Mouse (Mus musculus) neural tube, embryonic 10.5 days (tissue): ENCODE results near the gene Ndrg3.
A peak's percentile ranks its signal among the peaks of the same experiment; 100 is the strongest.

Source experiments
- DNase-seq: peaks from one replicate; pipeline ENCODE4 v3.0.0-alpha.2; 2017; ENCODE audit warnings: low spot score; ENCODE audit errors: extremely low spot score

Gene Ndrg3

GRCm38 (mm10) chr2:156991470-156992319, at the start of gene Ndrg3:
TSS of gene Ndrg3 (minus strand) at chr2:156992056.
- peak; percentile 95 for DNase-seq

DNA sequence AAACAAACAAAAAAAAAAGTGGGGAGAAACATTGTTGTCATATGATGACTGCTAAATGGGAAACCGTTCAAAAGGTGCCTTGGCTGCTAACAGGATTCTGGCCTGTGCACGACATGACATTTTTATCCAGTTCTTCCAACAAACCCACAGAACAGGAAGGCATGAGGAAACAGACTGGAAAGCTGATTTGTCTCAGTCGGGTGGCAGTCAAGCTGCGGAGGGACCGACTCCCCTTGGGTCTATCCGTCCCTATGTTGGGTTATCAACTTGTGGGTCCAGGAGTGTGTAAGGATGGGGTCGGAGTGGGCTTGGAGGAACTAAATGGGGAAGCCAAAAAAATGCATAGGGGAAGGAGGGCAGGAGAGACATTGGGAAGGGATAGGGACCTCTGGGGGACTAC, 49.6 kb upstream of the Ndrg3 start:
- no peak for DNase-seq

- DNase-seq, result no peak
These were observed 48.8 kb upstream of the Ndrg3 start for GRCm38 (mm10) chr2:157040649-157041046.

GRCm38 (mm10) chr2:157039900-157040648, 48.2 kb upstream of the Ndrg3 start:
- no peak for DNase-seq

DNA sequence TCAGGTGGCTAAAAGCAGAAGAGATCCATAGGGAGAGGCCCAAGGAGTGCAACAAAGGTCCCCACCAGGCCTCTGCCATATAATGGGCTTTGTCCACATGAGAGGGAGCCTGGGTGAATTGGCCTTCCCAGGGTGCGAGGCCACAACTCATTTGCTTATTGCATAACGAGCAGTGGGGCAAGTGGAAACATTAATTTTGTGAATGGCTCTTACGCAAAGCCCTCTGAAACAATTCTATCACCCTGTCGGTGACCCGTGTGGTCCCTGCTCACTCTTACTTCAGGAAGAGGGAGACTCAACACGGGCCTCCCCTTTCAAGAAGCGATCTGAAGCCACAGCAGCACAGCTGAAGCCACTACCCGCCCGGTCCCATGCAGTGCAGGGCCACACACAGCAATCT, 45.4 kb upstream of the Ndrg3 start:
- DNase-seq, result no peak

GRCm38 (mm10) chr2:157036400-157036799, 44.5 kb upstream of the Ndrg3 start:
- no peak for DNase-seq

GRCm38 (mm10) chr2:157035371-157035770, 43.5 kb upstream of the Ndrg3 start:
- no peak for DNase-seq

- peak; percentile 84 for DNase-seq
These were observed 38.9 kb upstream of the Ndrg3 start for GRCm38 (mm10) chr2:157030804-157031203.

DNA sequence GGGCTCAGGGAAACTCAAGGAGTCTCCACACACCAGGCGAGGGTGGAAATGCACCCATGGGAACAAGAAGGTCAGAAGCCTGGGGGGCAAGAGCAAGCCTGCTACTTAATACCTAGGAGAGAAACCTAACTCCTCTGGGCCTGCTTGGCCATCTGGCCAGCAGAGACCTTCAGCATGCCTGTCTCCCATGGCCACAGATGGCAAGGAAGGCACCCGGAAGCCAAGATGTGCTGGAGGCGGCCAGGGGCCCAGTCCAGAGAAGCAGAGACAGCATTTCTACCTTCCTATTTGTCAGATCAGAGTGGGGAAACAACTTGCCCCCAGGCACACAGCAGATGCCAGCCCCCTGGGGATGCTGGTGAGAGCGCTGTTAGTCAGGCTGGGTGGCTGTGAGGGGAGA, 36.4 kb upstream of the Ndrg3 start:
- no peak for DNase-seq

- DNase-seq, result no peak
These were observed 35.5 kb upstream of the Ndrg3 start for GRCm38 (mm10) chr2:157027106-157028008.

GRCm38 (mm10) chr2:157021156-157021555, 29.3 kb upstream of the Ndrg3 start:
- no peak for DNase-seq

GRCm38 (mm10) chr2:157019228-157019627, 27.4 kb upstream of the Ndrg3 start:
- DNase-seq, result no peak

GRCm38 (mm10) chr2:157016529-157017270, 24.8 kb upstream of the Ndrg3 start:
- DNase-seq, result no peak

DNA sequence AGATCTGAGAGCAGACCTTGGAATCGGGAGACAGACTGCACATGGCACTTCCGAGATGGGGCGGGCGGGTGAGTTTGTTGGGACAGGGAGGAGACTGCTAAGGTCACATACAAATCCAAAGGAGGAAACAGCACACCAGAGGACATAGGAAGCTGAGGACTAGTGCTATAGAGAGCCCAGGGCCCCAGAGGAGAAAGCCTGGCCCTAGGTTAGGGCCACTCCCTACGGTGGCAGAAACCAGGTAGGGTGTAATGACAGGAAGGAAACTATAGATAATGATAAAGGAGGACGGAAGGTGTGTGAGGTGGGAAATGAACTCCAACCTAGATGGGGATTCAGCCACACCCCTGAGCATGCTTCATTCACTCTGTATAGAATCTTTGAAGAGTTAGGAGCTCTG, 20.5 kb upstream of the Ndrg3 start:
- DNase-seq, result no peak

DNA sequence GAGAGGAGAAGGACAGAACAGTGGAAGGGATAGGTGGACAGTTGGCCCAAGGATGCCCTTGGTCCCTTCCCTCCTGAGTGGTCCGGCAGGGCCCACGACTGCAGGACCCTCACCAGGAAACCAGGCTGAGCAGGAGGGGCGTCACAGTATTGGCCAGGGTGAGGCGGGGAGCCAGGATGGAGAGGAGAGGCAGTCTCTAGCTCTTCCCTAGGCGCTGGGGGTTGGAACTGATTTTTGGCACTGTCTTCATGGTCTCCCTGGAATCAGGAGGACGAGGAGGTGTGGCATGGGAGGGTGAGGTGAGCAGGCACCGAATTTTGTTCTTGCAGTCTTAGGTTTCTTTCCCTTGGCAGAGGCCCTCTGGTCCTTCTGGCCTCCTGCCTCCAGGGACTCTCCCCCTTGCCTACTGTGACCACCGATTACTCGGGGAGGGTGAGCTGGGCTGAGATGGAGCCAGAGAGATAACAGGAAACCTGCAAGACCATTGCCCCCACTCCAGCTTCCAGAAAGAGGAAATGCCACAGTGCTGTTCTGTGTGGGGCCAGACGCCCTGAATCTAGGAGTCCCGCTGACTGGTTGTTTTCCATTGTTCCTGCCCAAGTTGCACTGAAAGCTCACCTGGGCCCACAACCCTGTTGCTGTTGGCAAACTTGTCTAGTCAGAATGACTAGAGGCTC, 18.9 kb upstream of the Ndrg3 start:
- no peak for DNase-seq

DNA sequence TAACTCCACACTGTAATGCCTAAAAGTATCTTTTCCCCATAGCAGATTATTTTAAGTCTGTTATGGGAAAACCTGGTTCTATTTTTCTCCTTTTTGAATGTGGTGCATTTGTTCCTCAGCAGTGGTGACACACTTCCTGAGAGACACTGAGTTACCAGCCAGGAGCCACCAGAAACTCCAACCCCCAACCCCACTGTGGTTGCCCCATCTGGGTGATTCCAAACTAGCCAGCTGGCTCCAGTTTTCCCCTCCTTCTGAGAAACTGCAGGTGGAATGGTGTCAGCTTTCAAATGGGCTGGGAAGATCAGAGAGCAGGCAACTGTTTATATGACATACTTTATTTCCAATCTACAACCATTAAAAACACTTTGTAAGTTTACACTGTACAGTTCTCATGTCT, 18.3 kb upstream of the Ndrg3 start:
- no peak for DNase-seq

DNA sequence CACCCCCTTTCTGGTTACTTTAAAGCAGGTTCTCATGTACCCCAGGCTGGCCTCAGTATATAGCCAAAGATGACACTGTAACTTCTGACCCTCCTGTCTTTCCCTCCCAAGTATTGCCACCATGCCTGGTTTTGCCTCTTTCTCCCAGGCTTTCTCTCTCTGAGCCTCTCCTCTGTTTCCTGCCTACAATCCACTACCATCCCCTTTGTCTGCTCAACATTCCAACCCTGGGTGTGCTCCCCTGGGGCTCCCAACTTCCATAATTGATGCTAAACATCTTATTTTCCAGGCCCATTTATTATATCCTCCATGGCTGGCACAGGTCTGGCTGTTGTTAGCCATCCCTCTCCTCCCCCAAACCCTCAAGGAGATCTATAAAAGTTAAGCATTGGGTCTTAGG, 16.7 kb upstream of the Ndrg3 start:
- no peak for DNase-seq

- no peak for DNase-seq
These were observed 15.4 kb upstream of the Ndrg3 start for GRCm38 (mm10) chr2:157007234-157007596.

GRCm38 (mm10) chr2:157006511-157007233, 14.8 kb upstream of the Ndrg3 start, which contains the start of gene Dsn1:
TSS of gene Dsn1 (minus strand) at chr2:157007154.
- DNase-seq, result peak; percentile 88

- DNase-seq, result no peak
These were observed 10.5 kb upstream of the Ndrg3 start for GRCm38 (mm10) chr2:157002321-157002720.
